ENCODE assay signal across 8 mouse cellular contexts in genomic region chrX:101638856-101639255, GRCm38 (mm10). TPM values are rescaled to one million over a fixed set of nuclear protein-coding genes. Genes with fewer than 3 reads are reported as not detected.
A peak's percentile ranks its signal among the peaks of the same experiment; 100 is the strongest.
DNase-seq lines count a peak whose midpoint lies in the region; ATAC-seq and TF ChIP-seq lines count a peak whose summit lies in the region.

No protein-coding gene starts in this region.

- H3K4me3 ChIP-seq in G1E (ENCODE audit: low read depth, low read length): peak overlapping the region; percentile 48; the same call in 1 of the 2 replicates
- peak overlapping the region; percentile 71 for H3K4me3 ChIP-seq in hindbrain, embryonic 10.5 days
- peak overlapping the region; percentile 68; the same call in 1 of the 2 replicates for H3K4me3 ChIP-seq in midbrain, embryonic 11.5 days (ENCODE audit: low read depth, low read length)

- H3K27me3 ChIP-seq in G1E (ENCODE audit: insufficient read depth, low read length): no peaks in the 10 kb centered on the region
- H3K27me3 ChIP-seq in hindbrain, embryonic 10.5 days (ENCODE audit: insufficient read depth, poor library complexity, severe bottlenecking): peaks cover 31% of the 10 kb centered on the region
- peaks cover 9% of the 10 kb centered on the region for H3K27me3 ChIP-seq in midbrain, embryonic 11.5 days (ENCODE audit: control insufficient read depth, insufficient read depth, low read length)

- 35% methylated on average over 3 of the region's 3 CpGs for WGBS in hindbrain, embryonic 10.5 days
- WGBS in midbrain, embryonic 11.5 days: 32% methylated on average over 3 of the region's 3 CpGs

- H3K9ac ChIP-seq in midbrain, embryonic 11.5 days (ENCODE audit: low read length): peak overlapping the region; percentile 51

- no peak for TF ChIP-seq CTCF in G1E (IDR thresholded peaks at IDR 0.05; ENCODE audit: low read depth, low read length)

- H3K36me3 ChIP-seq in G1E (replicated peaks): peaks cover 7% of the 10 kb centered on the region
- peaks cover 2% of the 10 kb centered on the region for H3K36me3 ChIP-seq in hindbrain, embryonic 10.5 days
- H3K36me3 ChIP-seq in midbrain, embryonic 11.5 days (ENCODE audit: control insufficient read depth, insufficient read depth, low read length): no peaks in the 10 kb centered on the region

- peak overlapping the region; percentile 92 for H3K27ac ChIP-seq in hindbrain, embryonic 10.5 days
- no peak overlapping the region for H3K27ac ChIP-seq in midbrain, embryonic 11.5 days (ENCODE audit: low read depth, low read length)

- H3K9me3 ChIP-seq in G1E (replicated peaks): no peaks in the 10 kb centered on the region
- no peaks in the 10 kb centered on the region for H3K9me3 ChIP-seq in hindbrain, embryonic 10.5 days
- no peaks in the 10 kb centered on the region for H3K9me3 ChIP-seq in midbrain, embryonic 11.5 days (ENCODE audit: control insufficient read depth, low read length)

- no peak for ATAC-seq in G1E (ENCODE audit: extremely low read depth, insufficient number of reproducible peaks, low FRiP score, poor library complexity, severe bottlenecking)
- ATAC-seq in midbrain, embryonic 11.5 days (ENCODE audit: low FRiP score): no peak

- peak; percentile 14 for DNase-seq in kidney, adult 9 months
- no peak for DNase-seq in kidney, adult 11 months
- no peak for DNase-seq in G1E (ENCODE audit: low spot score)
- no peak for DNase-seq in hindbrain, embryonic 10.5 days (ENCODE audit: low spot score)
- no peak for DNase-seq in midbrain, embryonic 11.5 days (ENCODE audit: low spot score, missing footprints)
- no peak for DNase-seq in right cerebral cortex, postnatal 36 days (ENCODE audit: low spot score in 2 of 2)
- DNase-seq in MN1 (ENCODE audit: low spot score): no peak
- DNase-seq in ovary, adult 18-20 months (ENCODE audit: low spot score): no peak

- peaks cover 9% of the 10 kb centered on the region for H3K4me1 ChIP-seq in G1E (ENCODE audit: insufficient read depth, low read depth, low read length)
- peaks cover 4% of the 10 kb centered on the region; the same call in 1 of the 2 replicates for H3K4me1 ChIP-seq in hindbrain, embryonic 10.5 days (replicated peaks)
- 0 out of 2 replicates have a peak, but pooled peaks cover 6% of the 10 kb centered on the region for H3K4me1 ChIP-seq in midbrain, embryonic 11.5 days (ENCODE audit: control insufficient read depth, insufficient read depth, low read length)

- H3K4me2 ChIP-seq in midbrain, embryonic 11.5 days: peak overlapping the region; percentile 46

RNA-seq across cellular contexts. Expression of gene Ogt, which starts 1.0 kb away (rescaled TPM):
- total RNA-seq in G1E (2014; fragmentation: Nextera tagmentation) (609 and 615 TPM in 2 replicates), G1E (2017) (173 TPM in 2 replicates)
- polyA plus RNA-seq in G1E (2012): 4.6 and 6.1 TPM in 2 replicates
- polyA plus RNA-seq in hindbrain, embryonic 10.5 days (2016; fragmentation: Nextera tagmentation; extraction: Ambion mirVana): 138 and 140 TPM in 2 replicates
- 237 and 262 TPM in 2 replicates for polyA plus RNA-seq in midbrain, embryonic 11.5 days (2014; fragmentation: Nextera tagmentation; extraction: Ambion mirVana)

Comparison
In these comparisons a context has a peak if more than half of its experiments do, and no peak if none do; other contexts are left out.
1. RNA of gene Ogt, which starts 1.0 kb away (polyA plus RNA-seq): 237 to 262 TPM in midbrain, embryonic 11.5 days and 138 to 140 TPM in hindbrain, embryonic 10.5 days; 4.6 to 6.1 TPM in G1E; every median in the first group is over 10 times any median in the second.
2. Peak in every context shown above with its lines, with median percentiles within 50 percentile points of each other: H3K4me3 ChIP-seq.